ENCODE assay signal across 7 mouse cellular contexts in genomic region chr5:29378298-29379036, GRCm38 (mm10). TPM values are rescaled to one million over a fixed set of nuclear protein-coding genes. Genes with fewer than 3 reads are reported as not detected.
DNase-seq lines count a peak whose midpoint lies in the region; ATAC-seq and TF ChIP-seq lines count a peak whose summit lies in the region.

TSS of gene Lmbr1 (minus strand) at chr5:29378390.

- H3K4me1 ChIP-seq in bone marrow, adult 2 months (ENCODE audit: control insufficient read depth, insufficient read depth, low read length) = no peaks in the 10 kb centered on the region
- H3K4me1 ChIP-seq in embryonic facial prominence, embryonic 14.5 days (ENCODE audit: control insufficient read depth, insufficient read depth, low read length) = no peaks in the 10 kb centered on the region
- peaks cover 4% of the 10 kb centered on the region for H3K4me1 ChIP-seq in heart, adult 2 months (ENCODE audit: control insufficient read depth, insufficient read depth, low read length)
- H3K4me1 ChIP-seq in kidney, adult 2 months (ENCODE audit: control insufficient read depth, insufficient read depth, low read length) = no peaks in the 10 kb centered on the region
- no peaks in the 10 kb centered on the region for H3K4me1 ChIP-seq in limb, embryonic 11.5 days (ENCODE audit: control insufficient read depth, insufficient read depth, low read length)
- peaks cover 17% of the 10 kb centered on the region for H3K4me1 ChIP-seq in midbrain, embryonic 13.5 days (replicated peaks)
- H3K4me1 ChIP-seq in small intestine, adult 2 months (ENCODE audit: control insufficient read depth, insufficient read depth, insufficient read length, low read length) = peaks cover 2% of the 10 kb centered on the region; the same call in 1 of the 2 replicates

- peak within 1 kb of the TSS; percentile 78 for H3K9ac ChIP-seq in embryonic facial prominence, embryonic 14.5 days (ENCODE audit: low read depth, low read length)
- H3K9ac ChIP-seq in heart, adult 2 months (ENCODE audit: low read depth, low read length) = peak within 1 kb of the TSS; percentile 86
- H3K9ac ChIP-seq in limb, embryonic 11.5 days (ENCODE audit: low read length) = peak within 1 kb of the TSS; percentile 76
- H3K9ac ChIP-seq in midbrain, embryonic 13.5 days (replicated peaks) = peak within 1 kb of the TSS; percentile 80

- H3K27me3 ChIP-seq in embryonic facial prominence, embryonic 14.5 days (replicated peaks; ENCODE audit: control insufficient read depth, insufficient read depth, low read length) = no peaks in the 10 kb centered on the region
- no peaks in the 10 kb centered on the region for H3K27me3 ChIP-seq in heart, adult 2 months (ENCODE audit: control insufficient read depth, insufficient read depth, low read length)
- no peaks in the 10 kb centered on the region for H3K27me3 ChIP-seq in kidney, adult 2 months (replicated peaks; ENCODE audit: control insufficient read depth, insufficient read depth, low read length)
- H3K27me3 ChIP-seq in limb, embryonic 11.5 days (ENCODE audit: control insufficient read depth, insufficient read depth, low read length) = peaks cover 5% of the 10 kb centered on the region; the same call in 1 of the 2 replicates
- 0 out of 2 replicates have a peak, but pooled peaks cover 7% of the 10 kb centered on the region for H3K27me3 ChIP-seq in midbrain, embryonic 13.5 days
- no peaks in the 10 kb centered on the region for H3K27me3 ChIP-seq in small intestine, adult 2 months (ENCODE audit: control insufficient read depth, insufficient read depth, low read length)

- peak within 1 kb of the TSS; percentile 47 for H3K27ac ChIP-seq in bone marrow, adult 2 months (ENCODE audit: control insufficient read depth, insufficient read depth, low read depth, low read length, poor library complexity)
- peak within 1 kb of the TSS; percentile 53; the same call in 1 of the 2 replicates for H3K27ac ChIP-seq in embryonic facial prominence, embryonic 14.5 days (replicated peaks; ENCODE audit: low read depth, low read length)
- peak within 1 kb of the TSS; percentile 86 for H3K27ac ChIP-seq in heart, adult 2 months
- peak within 1 kb of the TSS; percentile 62 for H3K27ac ChIP-seq in kidney, adult 2 months (ENCODE audit: insufficient read depth, low read depth, low read length)
- H3K27ac ChIP-seq in limb, embryonic 11.5 days (replicated peaks; ENCODE audit: low read depth, low read length) = no peak within 1 kb of the TSS
- peak within 1 kb of the TSS; percentile 75 for H3K27ac ChIP-seq in midbrain, embryonic 13.5 days
- H3K27ac ChIP-seq in small intestine, adult 2 months (ENCODE audit: insufficient read depth, low read depth, low read length) = peak within 1 kb of the TSS; percentile 70

- H3K9me3 ChIP-seq in embryonic facial prominence, embryonic 14.5 days (ENCODE audit: control insufficient read depth, low read length) = no peaks in the 10 kb centered on the region
- H3K9me3 ChIP-seq in limb, embryonic 11.5 days (ENCODE audit: control insufficient read depth, low read length) = no peaks in the 10 kb centered on the region
- no peaks in the 10 kb centered on the region for H3K9me3 ChIP-seq in midbrain, embryonic 13.5 days

- peak; percentile 37; the same call in 1 of the 2 replicates for TF ChIP-seq POLR2A in bone marrow, adult 2 months (IDR thresholded peaks at IDR 0.05; ENCODE audit: borderline replicate concordance, control insufficient read depth, low read depth, low read length)
- TF ChIP-seq POLR2A in heart, adult 2 months (IDR thresholded peaks at IDR 0.05; ENCODE audit: insufficient read depth, low read depth, low read length) = peak; percentile 82
- TF ChIP-seq POLR2A in kidney, adult 2 months (IDR thresholded peaks at IDR 0.05; ENCODE audit: low read depth, low read length) = peak; percentile 85
- TF ChIP-seq POLR2A in small intestine, adult 2 months (IDR thresholded peaks at IDR 0.05; ENCODE audit: low read depth, low read length) = peak; percentile 38

- TF ChIP-seq EP300 in heart, adult 2 months (IDR thresholded peaks at IDR 0.05; ENCODE audit: insufficient read depth, low read depth, low read length) = 0 out of 2 replicates have a peak, but pooled peaks have one; percentile 12

- intact Hi-C loops in heart, adult 2 months (cut with DNase I) = no loop called here

- peak within 1 kb of the TSS; percentile 86 for H3K4me2 ChIP-seq in embryonic facial prominence, embryonic 14.5 days (ENCODE audit: low read depth, low read length)
- H3K4me2 ChIP-seq in limb, embryonic 11.5 days (ENCODE audit: low read depth, severe bottlenecking) = peak within 1 kb of the TSS; percentile 90
- peak within 1 kb of the TSS; percentile 80 for H3K4me2 ChIP-seq in midbrain, embryonic 13.5 days (replicated peaks)

- no peaks in the 10 kb centered on the region for H3K79me2 ChIP-seq in heart, adult 2 months (replicated peaks; ENCODE audit: control insufficient read depth, insufficient read depth, low read length)

- peak within 1 kb of the TSS; percentile 93 for H3K4me3 ChIP-seq in bone marrow, adult 2 months (replicated peaks; ENCODE audit: control insufficient read depth, low read depth, low read length)
- peak within 1 kb of the TSS; percentile 86 for H3K4me3 ChIP-seq in embryonic facial prominence, embryonic 14.5 days (ENCODE audit: low read depth, low read length)
- H3K4me3 ChIP-seq in heart, adult 2 months = peak within 1 kb of the TSS; percentile 87
- peak within 1 kb of the TSS; percentile 82 for H3K4me3 ChIP-seq in kidney, adult 2 months (ENCODE audit: insufficient read depth, low read depth, low read length)
- H3K4me3 ChIP-seq in limb, embryonic 11.5 days (ENCODE audit: low read depth, low read length) = peak within 1 kb of the TSS; percentile 78
- peak within 1 kb of the TSS; percentile 66 for H3K4me3 ChIP-seq in midbrain, embryonic 13.5 days (replicated peaks)
- peak within 1 kb of the TSS; percentile 92 for H3K4me3 ChIP-seq in small intestine, adult 2 months (ENCODE audit: low read depth, low read length)

- WGBS in bone marrow, adult 2 months = 3% methylated on average over 40 of the region's 40 CpGs
- 3% methylated on average over 29 of the region's 40 CpGs for WGBS in embryonic facial prominence, embryonic 14.5 days
- 1% methylated on average over 40 of the region's 40 CpGs for WGBS in heart, adult 2 months
- WGBS in kidney, adult 2 months = 2% methylated on average over 40 of the region's 40 CpGs
- 1% methylated on average over 40 of the region's 40 CpGs for WGBS in limb, embryonic 11.5 days
- under 1% methylated on average over 40 of the region's 40 CpGs for WGBS in midbrain, embryonic 13.5 days
- WGBS in small intestine, adult 2 months = 1% methylated on average over 40 of the region's 40 CpGs

- peak; percentile 95 for DNase-seq in embryonic facial prominence, embryonic 14.5 days (ENCODE audit: low spot score)
- peak; percentile 93 to 98 for DNase-seq in heart, adult 2 months
- DNase-seq in kidney, adult 2 months = peak; percentile 96
- DNase-seq in limb, embryonic 11.5 days (ENCODE audit: low spot score) = peak; percentile 96

- no peak for TF ChIP-seq CTCF in bone marrow, adult 2 months (IDR thresholded peaks at IDR 0.05; ENCODE audit: control insufficient read depth, insufficient read depth, low read length)
- no peak for TF ChIP-seq CTCF in heart, adult 2 months (IDR thresholded peaks at IDR 0.05)
- TF ChIP-seq CTCF in kidney, adult 2 months (conservative IDR thresholded peaks at IDR 0.05; ENCODE audit: insufficient read depth, insufficient read length, low read depth, low read length) = no peak
- TF ChIP-seq CTCF in small intestine, adult 2 months (IDR thresholded peaks at IDR 0.05; ENCODE audit: extremely low read depth, insufficient read length, insufficient replicate concordance, low read depth, low read length) = peak; percentile 3; the same call in 1 of the 2 replicates

- ATAC-seq in embryonic facial prominence, embryonic 14.5 days (ENCODE audit: low read depth) = peak; percentile 99
- ATAC-seq in limb, embryonic 11.5 days (ENCODE audit: insufficient number of reproducible peaks, low FRiP score, low TSS enrichment, low read depth) = peak; percentile 97
- peak; percentile 97 for ATAC-seq in midbrain, embryonic 13.5 days

- no peaks in the 10 kb centered on the region for H3K36me3 ChIP-seq in embryonic facial prominence, embryonic 14.5 days (ENCODE audit: control insufficient read depth, insufficient read depth, low read length)
- H3K36me3 ChIP-seq in heart, adult 2 months (ENCODE audit: control insufficient read depth, insufficient read depth, low read length) = no peaks in the 10 kb centered on the region
- H3K36me3 ChIP-seq in kidney, adult 2 months (ENCODE audit: control insufficient read depth, insufficient read depth, low read length) = no peaks in the 10 kb centered on the region
- no peaks in the 10 kb centered on the region for H3K36me3 ChIP-seq in limb, embryonic 11.5 days (ENCODE audit: control insufficient read depth, insufficient read depth, low read length)
- H3K36me3 ChIP-seq in midbrain, embryonic 13.5 days = no peaks in the 10 kb centered on the region
- H3K36me3 ChIP-seq in small intestine, adult 2 months (ENCODE audit: control insufficient read depth, insufficient read depth, low read length) = no peaks in the 10 kb centered on the region

RNA-seq across cellular contexts. Expression of gene Lmbr1, which starts in this region (rescaled TPM):
- polyA plus RNA-seq in bone marrow, adult 2 months (2011; ENCODE audit: insufficient read depth, insufficient read length, low replicate concordance, missing spikeins) = 1.7 and 2.2 TPM in 2 replicates
- 12.1 and 15.4 TPM in 2 replicates for polyA plus RNA-seq in embryonic facial prominence, embryonic 14.5 days (2014; fragmentation: Nextera tagmentation; extraction: Ambion mirVana)
- total RNA-seq in heart, adult 2 months (2021) = 10 to 100 TPM; 12.4 to 13.4 TPM
- polyA plus RNA-seq in heart, adult 2 months (2012; rRNA removed) = 5.3 and 8.3 TPM in 2 replicates
- 3.9 and 4.4 TPM in 2 replicates for polyA plus RNA-seq in kidney, adult 2 months (2012; rRNA removed)
- 7.0 and 9.2 TPM in 2 replicates for polyA plus RNA-seq in limb, embryonic 11.5 days (2014; fragmentation: Nextera tagmentation; extraction: Ambion mirVana)
- 28.0 and 29.9 TPM in 2 replicates for polyA plus RNA-seq in midbrain, embryonic 13.5 days (2015; fragmentation: Nextera tagmentation; extraction: Ambion mirVana)
- polyA plus RNA-seq in small intestine, adult 2 months (2012; rRNA removed) = 0.79 and 1.5 TPM in 2 replicates
